Comparison of ENCODE assay signal across 11 mouse cellular contexts in the genomic region with DNA sequence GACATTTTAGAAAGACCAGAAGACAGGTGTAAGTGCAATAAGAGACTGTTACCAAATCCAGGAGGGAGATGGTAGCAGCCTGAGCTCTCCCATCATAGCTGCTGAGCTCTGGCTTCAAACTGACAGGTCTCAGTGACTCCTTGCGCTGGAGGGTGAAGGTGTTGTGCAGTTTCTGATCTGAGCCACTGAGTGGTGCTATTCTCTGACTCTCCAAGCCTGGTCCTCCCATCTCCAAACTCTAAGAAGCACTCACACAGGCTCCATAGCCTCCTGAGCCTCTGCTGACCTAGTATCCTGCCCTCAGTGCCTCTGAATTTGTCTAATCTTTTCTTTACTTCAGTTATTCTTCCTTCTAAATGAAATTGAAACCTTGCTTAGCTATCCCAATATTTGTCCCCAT. TPM values are rescaled to one million over a fixed set of nuclear protein-coding genes. Genes with fewer than 3 reads are reported as not detected.
DNase-seq lines count a peak whose midpoint lies in the region; ATAC-seq and TF ChIP-seq lines count a peak whose summit lies in the region.
"Had no signal": no experiment of that assay in that cellular context is flagged by ENCODE, and none has a peak within 500 bp of the region (broad histone marks: within the 10 kb centered on the region; RNA-seq: fewer than 3 reads in every experiment).

No protein-coding gene starts in this region.

- peaks cover 2% of the 10 kb centered on the region; the same call in 1 of the 2 replicates for H3K27me3 ChIP-seq in heart, adult 2 months (ENCODE audit: control insufficient read depth, insufficient read depth, low read length)
- H3K27me3 ChIP-seq in heart, embryonic 10.5 days (ENCODE audit: insufficient read depth, poor library complexity, severe bottlenecking) = peaks cover 10% of the 10 kb centered on the region; the same call in 1 of the 2 replicates
- H3K27me3 ChIP-seq in testis, adult 2 months (ENCODE audit: control insufficient read depth, insufficient read depth, low read length) = no peaks in the 10 kb centered on the region
- no peaks in the 10 kb centered on the region for H3K27me3 ChIP-seq in stomach, postnatal 0 days (ENCODE audit: control insufficient read depth, insufficient read depth, low read length)

- H3K36me3 ChIP-seq in heart, adult 2 months (ENCODE audit: control insufficient read depth, insufficient read depth, low read length) = no peaks in the 10 kb centered on the region
- H3K36me3 ChIP-seq in heart, embryonic 10.5 days = no peaks in the 10 kb centered on the region
- H3K36me3 ChIP-seq in testis, adult 2 months (ENCODE audit: control insufficient read depth, insufficient read depth, low read length) = no peaks in the 10 kb centered on the region
- H3K36me3 ChIP-seq in stomach, postnatal 0 days (ENCODE audit: control insufficient read depth, insufficient read depth, low read length) = no peaks in the 10 kb centered on the region

- no peaks in the 10 kb centered on the region for H3K9me3 ChIP-seq in heart, embryonic 10.5 days
- H3K9me3 ChIP-seq in stomach, postnatal 0 days (ENCODE audit: control insufficient read depth, low read length) = no peaks in the 10 kb centered on the region

- no peak for DNase-seq in heart, adult 2 months
- no peak for DNase-seq in heart, embryonic 10.5 days (ENCODE audit: low spot score)
- no peak for DNase-seq in testis, postnatal 10 days (ENCODE audit: low spot score)
- DNase-seq in brain, adult 2 months (ENCODE audit: low read depth, low spot score) = peak; percentile 74
- peak; percentile 30 for DNase-seq in stomach, postnatal 0 days (ENCODE audit: low spot score)
- DNase-seq in right cerebral cortex, adult 18-20 months = no peak
- DNase-seq: thymus, adult 2 months had no signal

- WGBS in heart, adult 2 months = 18% methylated on average over 1 of the region's 1 CpGs
- WGBS in heart, embryonic 10.5 days = 0% methylated on average over 1 of the region's 1 CpGs
- 17% methylated on average over 1 of the region's 1 CpGs for WGBS in stomach, postnatal 0 days

- H3K79me2 ChIP-seq in heart, adult 2 months (replicated peaks; ENCODE audit: control insufficient read depth, insufficient read depth, low read length) = no peaks in the 10 kb centered on the region

- TF ChIP-seq EP300 in heart, adult 2 months (IDR thresholded peaks at IDR 0.05; ENCODE audit: insufficient read depth, low read depth, low read length) = no peak
- TF ChIP-seq EP300 in stomach, postnatal 0 days (optimal IDR thresholded peaks at IDR 0.05) = no peak

- peak; percentile 32; the same call in 1 of the 2 replicates for ATAC-seq in stomach, postnatal 0 days (ENCODE audit: low FRiP score, low TSS enrichment)
- ATAC-seq: forebrain, embryonic 16.5 days had no signal

- intact Hi-C loops in heart, adult 2 months (cut with DNase I) = no loop called here

- H3K27ac ChIP-seq in heart, adult 2 months = no peak overlapping the region
- H3K27ac ChIP-seq in heart, embryonic 10.5 days = no peak overlapping the region
- H3K27ac ChIP-seq in testis, adult 2 months (ENCODE audit: control insufficient read depth, insufficient read depth, low read depth, low read length) = no peak overlapping the region
- H3K27ac ChIP-seq in stomach, postnatal 0 days (replicated peaks) = no peak overlapping the region
- H3K27ac ChIP-seq: macrophage had no signal

- peak; percentile 50 for TF ChIP-seq CTCF in heart, adult 2 months (IDR thresholded peaks at IDR 0.05)
- peak; percentile 26; the same call in 1 of the 2 replicates for TF ChIP-seq CTCF in testis, adult 2 months (IDR thresholded peaks at IDR 0.05; ENCODE audit: control insufficient read depth, insufficient read depth, insufficient replicate concordance, low read depth, low read length)
- TF ChIP-seq CTCF in stomach, postnatal 0 days (IDR thresholded peaks at IDR 0.05; ENCODE audit: low read depth) = peak; percentile 67

- H3K9ac ChIP-seq in heart, adult 2 months (ENCODE audit: low read depth, low read length) = no peak overlapping the region
- no peak overlapping the region for H3K9ac ChIP-seq in stomach, postnatal 0 days (ENCODE audit: low read length)

- no peaks in the 10 kb centered on the region for H3K4me1 ChIP-seq in heart, adult 2 months (ENCODE audit: control insufficient read depth, insufficient read depth, low read length)
- 0 out of 2 replicates have a peak, but pooled peaks cover 3% of the 10 kb centered on the region for H3K4me1 ChIP-seq in heart, embryonic 10.5 days
- H3K4me1 ChIP-seq in testis, adult 2 months (ENCODE audit: control insufficient read depth, insufficient read depth, low read length) = peaks cover 5% of the 10 kb centered on the region
- no peaks in the 10 kb centered on the region for H3K4me1 ChIP-seq in stomach, postnatal 0 days (replicated peaks; ENCODE audit: control insufficient read depth, insufficient read depth)

- H3K4me3 ChIP-seq in heart, adult 2 months = no peak overlapping the region
- no peak overlapping the region for H3K4me3 ChIP-seq in heart, embryonic 10.5 days
- no peak overlapping the region for H3K4me3 ChIP-seq in testis, adult 2 months (ENCODE audit: control insufficient read depth, low read depth, low read length)
- no peak overlapping the region for H3K4me3 ChIP-seq in stomach, postnatal 0 days (ENCODE audit: low read depth, low read length)

- no peak for TF ChIP-seq POLR2A in heart, adult 2 months (IDR thresholded peaks at IDR 0.05; ENCODE audit: insufficient read depth, low read depth, low read length)
- no peak for TF ChIP-seq POLR2A in testis, adult 2 months (IDR thresholded peaks at IDR 0.05; ENCODE audit: control insufficient read depth, low read depth, low read length)

- no peak overlapping the region for H3K4me2 ChIP-seq in stomach, postnatal 0 days (replicated peaks; ENCODE audit: low read depth)

RNA-seq across cellular contexts. Expression of gene Atp5g2, which starts 11.5 kb away (rescaled TPM):
- 10 to 100 TPM; 30.6 to 33.5 TPM for total RNA-seq in heart, adult 2 months (2021)
- 417 and 578 TPM in 2 replicates for polyA plus RNA-seq in heart, adult 2 months (2012; rRNA removed)
- 64.8 and 67.3 TPM in 2 replicates for polyA plus RNA-seq in heart, embryonic 10.5 days (2016; fragmentation: Nextera tagmentation; extraction: Ambion mirVana)
- polyA plus RNA-seq in testis, adult 2 months (2012; rRNA removed) = 53.6 and 70.7 TPM in 2 replicates
- 66.6 and 71.4 TPM in 2 replicates for polyA plus RNA-seq in stomach, postnatal 0 days (2015; fragmentation: Nextera tagmentation; extraction: Ambion mirVana)

RNA-seq across cellular contexts. Expression of gene Calcoco1, which starts 38.3 kb away (rescaled TPM):
- total RNA-seq in heart, adult 2 months (2021) = 100 to 1,000 TPM in 1 of 2 experiments, 10 to 100 TPM in 1; 98.0 to 124 TPM
- polyA plus RNA-seq in heart, adult 2 months (2012; rRNA removed) = 108 and 133 TPM in 2 replicates
- 34.2 and 39.2 TPM in 2 replicates for polyA plus RNA-seq in heart, embryonic 10.5 days (2016; fragmentation: Nextera tagmentation; extraction: Ambion mirVana)
- polyA plus RNA-seq in testis, adult 2 months (2012; rRNA removed) = 18.0 and 20.1 TPM in 2 replicates
- 25.5 and 27.6 TPM in 2 replicates for polyA plus RNA-seq in stomach, postnatal 0 days (2015; fragmentation: Nextera tagmentation; extraction: Ambion mirVana)

RNA-seq across cellular contexts. Expression of gene Atf7, which starts 58.4 kb away (rescaled TPM):
- 10 to 100 TPM; 49.9 TPM for total RNA-seq in heart, adult 2 months (2021)
- polyA plus RNA-seq in heart, adult 2 months (2012; rRNA removed) = 77.6 and 122 TPM in 2 replicates
- polyA plus RNA-seq in heart, embryonic 10.5 days (2016; fragmentation: Nextera tagmentation; extraction: Ambion mirVana) = 24.3 and 26.6 TPM in 2 replicates
- 33.9 and 42.9 TPM in 2 replicates for polyA plus RNA-seq in testis, adult 2 months (2012; rRNA removed)
- 17.0 and 17.3 TPM in 2 replicates for polyA plus RNA-seq in stomach, postnatal 0 days (2015; fragmentation: Nextera tagmentation; extraction: Ambion mirVana)

RNA-seq across cellular contexts. Expression of gene Gm28047, which starts 58.8 kb away (rescaled TPM):
- total RNA-seq in heart, adult 2 months (2021) = 1 to 10 TPM in 1 of 2 experiments, under 1 TPM in 1; 0.36 to 1.3 TPM
- polyA plus RNA-seq in heart, adult 2 months (2012; rRNA removed) = not detected in 2 replicates
- polyA plus RNA-seq in heart, embryonic 10.5 days (2016; fragmentation: Nextera tagmentation; extraction: Ambion mirVana) = 0.42 TPM in 1 of 2 replicates, not detected in the other
- 0.68 TPM in 1 of 2 replicates, not detected in the other for polyA plus RNA-seq in testis, adult 2 months (2012; rRNA removed)
- polyA plus RNA-seq in stomach, postnatal 0 days (2015; fragmentation: Nextera tagmentation; extraction: Ambion mirVana) = not detected in 2 replicates
- total RNA-seq: heart, postnatal 25 days had no signal
- polyA plus RNA-seq: forebrain, embryonic 16.5 days; thymus, adult 2 months had no signal

Comparison
In these comparisons a context has a peak if more than half of its experiments do, and no peak if none do; other contexts are left out.
1. DNase-seq: peak in brain, adult 2 months (single experiment) and stomach, postnatal 0 days (single experiment); none in heart, adult 2 months (0 of 2), heart, embryonic 10.5 days (single experiment), testis, postnatal 10 days (single experiment) and right cerebral cortex, adult 18-20 months (single experiment).
2. Peak in every context shown above with its lines, with median percentiles within 50 percentile points of each other: CTCF ChIP-seq.